Mouse (Mus musculus) liver, embryonic 14.5 days (tissue): ENCODE results near the gene Aurka.

Experiments used
- CTCF ChIP-seq: IDR thresholded peaks from 2 replicates; pipeline ENCODE4 v1.5.1; 2016; ENCODE audit warnings: antibody characterized with exemption, low read depth, control low read depth
- EP300 ChIP-seq: IDR thresholded peaks from 2 replicates; pipeline ENCODE4 v1.6.1; 2016; ENCODE audit warnings: antibody characterized with exemption, low read depth

GRCm38 (mm10) chr2:172384715-172385114, 14.4 kb upstream of the Aurka start:
- TF ChIP-seq CTCF (no peak), EP300 (no peak)
